In genomic region chr11:35866140-35866539, GRCm38 (mm10) we compare ENCODE assay signal across 15 mouse cellular contexts. TPM values are rescaled to one million over a fixed set of nuclear protein-coding genes. Genes with fewer than 3 reads are reported as not detected.
DNase-seq lines count a peak whose midpoint lies in the region; ATAC-seq and TF ChIP-seq lines count a peak whose summit lies in the region.
"Had no signal": no experiment of that assay in that cellular context is flagged by ENCODE, and none has a peak within 500 bp of the region (broad histone marks: within the 10 kb centered on the region; RNA-seq: fewer than 3 reads in every experiment).

No protein-coding gene starts in this region.

- H3K4me1 ChIP-seq in forebrain, embryonic 16.5 days (replicated peaks; ENCODE audit: control insufficient read depth, insufficient read depth, low read length) = peaks cover 31% of the 10 kb centered on the region
- H3K4me1 ChIP-seq in limb, embryonic 12.5 days (replicated peaks) = peaks cover 26% of the 10 kb centered on the region
- H3K4me1 ChIP-seq in neural tube, embryonic 14.5 days (ENCODE audit: control insufficient read depth, insufficient read depth, low read length) = peaks cover 24% of the 10 kb centered on the region

- no peaks in the 10 kb centered on the region for H3K9me3 ChIP-seq in forebrain, embryonic 16.5 days (ENCODE audit: control insufficient read depth, low read length)
- no peaks in the 10 kb centered on the region for H3K9me3 ChIP-seq in limb, embryonic 12.5 days
- no peaks in the 10 kb centered on the region for H3K9me3 ChIP-seq in neural tube, embryonic 14.5 days (ENCODE audit: control insufficient read depth, low read length)
- H3K9me3 ChIP-seq: limb, embryonic 13.5 days; megakaryocyte, embryonic 14.5 days had no signal

- TF ChIP-seq CTCF in layer of hippocampus, adult 2 months (conservative IDR thresholded peaks at IDR 0.05) = no peak

- no peak overlapping the region for H3K9ac ChIP-seq in forebrain, embryonic 16.5 days (replicated peaks; ENCODE audit: low read depth, low read length)
- no peak overlapping the region for H3K9ac ChIP-seq in limb, embryonic 12.5 days (replicated peaks)
- H3K9ac ChIP-seq in neural tube, embryonic 14.5 days (replicated peaks; ENCODE audit: low read depth, low read length) = 0 out of 2 replicates have a peak overlapping the region, but pooled peaks have one; percentile 16
- H3K9ac ChIP-seq: limb, embryonic 13.5 days; liver, postnatal 0 days had no signal

- H3K27me3 ChIP-seq in forebrain, embryonic 16.5 days (replicated peaks; ENCODE audit: control insufficient read depth, insufficient read depth, low read length) = no peaks in the 10 kb centered on the region
- H3K27me3 ChIP-seq in limb, embryonic 12.5 days = no peaks in the 10 kb centered on the region
- H3K27me3 ChIP-seq in neural tube, embryonic 14.5 days (ENCODE audit: control insufficient read depth, insufficient read depth, low read length) = no peaks in the 10 kb centered on the region
- H3K27me3 ChIP-seq: limb, embryonic 13.5 days had no signal

- ATAC-seq in forebrain, embryonic 16.5 days = peak; percentile 18
- no peak for ATAC-seq in limb, embryonic 12.5 days (ENCODE audit: insufficient number of reproducible peaks, insufficient read depth, low FRiP score, low TSS enrichment, low read depth)
- no peak for ATAC-seq in neural tube, embryonic 14.5 days (ENCODE audit: low read depth)
- ATAC-seq: liver, postnatal 0 days had no signal

- 16% methylated on average over 7 of the region's 7 CpGs for WGBS in forebrain, embryonic 16.5 days
- WGBS in limb, embryonic 12.5 days = 72% methylated on average over 7 of the region's 7 CpGs
- WGBS in neural tube, embryonic 14.5 days = 33% methylated on average over 7 of the region's 7 CpGs

- peak overlapping the region; percentile 80 for H3K27ac ChIP-seq in layer of hippocampus, adult 2 months
- H3K27ac ChIP-seq in forebrain, embryonic 16.5 days (ENCODE audit: low read length) = peak overlapping the region; percentile 91
- H3K27ac ChIP-seq in limb, embryonic 12.5 days = peak overlapping the region; percentile 29; the same call in 1 of the 2 replicates
- H3K27ac ChIP-seq in neural tube, embryonic 14.5 days (ENCODE audit: low read depth, low read length) = peak overlapping the region; percentile 60
- H3K27ac ChIP-seq: limb, embryonic 13.5 days had no signal

- no peak for DNase-seq in layer of hippocampus, adult 2 months (ENCODE audit: low spot score in 2 of 2)
- DNase-seq in layer of hippocampus, adult 11-12 months (ENCODE audit: low spot score) = no peak
- no peak for DNase-seq in ovary, postnatal 14 days (ENCODE audit: low spot score)
- DNase-seq in gastrocnemius, adult 8-10 months (ENCODE audit: low spot score in 2 of 2) = no peak
- DNase-seq in cerebellum, postnatal 14 days = no peak
- DNase-seq: adrenal gland, postnatal 36 days; cerebellum, adult 11 months; heart, postnatal 14 days; layer of hippocampus, adult 9-11 months; liver, postnatal 0 days had no signal

- no peak overlapping the region for H3K4me3 ChIP-seq in layer of hippocampus, adult 2 months
- H3K4me3 ChIP-seq in forebrain, embryonic 16.5 days (replicated peaks; ENCODE audit: low read length) = no peak overlapping the region
- H3K4me3 ChIP-seq in limb, embryonic 12.5 days (replicated peaks) = no peak overlapping the region
- H3K4me3 ChIP-seq in neural tube, embryonic 14.5 days (ENCODE audit: low read depth, low read length) = no peak overlapping the region
- H3K4me3 ChIP-seq: limb, embryonic 13.5 days; megakaryocyte, embryonic 14.5 days had no signal

- no peak overlapping the region for H3K4me2 ChIP-seq in forebrain, embryonic 16.5 days (ENCODE audit: low read length)
- H3K4me2 ChIP-seq in limb, embryonic 12.5 days = no peak overlapping the region
- H3K4me2 ChIP-seq in neural tube, embryonic 14.5 days (ENCODE audit: low read depth, low read length) = no peak overlapping the region
- H3K4me2 ChIP-seq: limb, embryonic 13.5 days had no signal

- H3K36me3 ChIP-seq in forebrain, embryonic 16.5 days (ENCODE audit: control insufficient read depth, insufficient read depth) = 0 out of 2 replicates have a peak, but pooled peaks cover 4% of the 10 kb centered on the region
- H3K36me3 ChIP-seq in limb, embryonic 12.5 days = no peaks in the 10 kb centered on the region
- no peaks in the 10 kb centered on the region for H3K36me3 ChIP-seq in neural tube, embryonic 14.5 days (ENCODE audit: control insufficient read depth, insufficient read depth, low read length)
- H3K36me3 ChIP-seq: limb, embryonic 13.5 days had no signal

RNA-seq across cellular contexts. Expression of gene Rars, which starts 31.8 kb away (rescaled TPM):
- total RNA-seq in layer of hippocampus, adult 2 months (2021) = 10 to 100 TPM; 45.6 to 53.6 TPM
- 73.1 and 76.2 TPM in 2 replicates for polyA plus RNA-seq in forebrain, embryonic 16.5 days (2015; fragmentation: Nextera tagmentation; extraction: Ambion mirVana)
- 84.0 and 91.3 TPM in 2 replicates for polyA plus RNA-seq in limb, embryonic 12.5 days (2016; fragmentation: Nextera tagmentation; extraction: Ambion mirVana)
- 74.4 and 77.8 TPM in 2 replicates for polyA plus RNA-seq in neural tube, embryonic 14.5 days (2014; fragmentation: Nextera tagmentation; extraction: Ambion mirVana)
- total RNA-seq in gastrocnemius, adult 8-10 months (2022) = 10 to 100 TPM; 33.1 to 37.5 (median 37.2) TPM

Comparison
In these comparisons a context has a peak if more than half of its experiments do, and no peak if none do; other contexts are left out.
1. H3K27ac ChIP-seq: peak in every context shown above with its lines; median percentile 91 in forebrain, embryonic 16.5 days; 80 in layer of hippocampus, adult 2 months; 60 in neural tube, embryonic 14.5 days; 29 in limb, embryonic 12.5 days.